ENCODE assay signal across 14 mouse cellular contexts in genomic region chr1:58952526-58952925, GRCm38 (mm10). TPM values are rescaled to one million over a fixed set of nuclear protein-coding genes. Genes with fewer than 3 reads are reported as not detected.
DNase-seq lines count a peak whose midpoint lies in the region; ATAC-seq and TF ChIP-seq lines count a peak whose summit lies in the region.
"Had no signal": no experiment of that assay in that cellular context is flagged by ENCODE, and none has a peak within 500 bp of the region (broad histone marks: within the 10 kb centered on the region; RNA-seq: fewer than 3 reads in every experiment).

No protein-coding gene starts in this region.

- H3K36me3 ChIP-seq in embryonic facial prominence, embryonic 12.5 days = no peaks in the 10 kb centered on the region
- H3K36me3 ChIP-seq in liver, embryonic 13.5 days = peaks cover 27% of the 10 kb centered on the region
- H3K36me3 ChIP-seq: hindbrain, embryonic 12.5 days had no signal

- no peak overlapping the region for H3K4me3 ChIP-seq in bone marrow, adult 2 months (replicated peaks; ENCODE audit: control insufficient read depth, low read depth, low read length)
- no peak overlapping the region for H3K4me3 ChIP-seq in embryonic facial prominence, embryonic 12.5 days
- no peak overlapping the region for H3K4me3 ChIP-seq in liver, embryonic 13.5 days (replicated peaks)
- H3K4me3 ChIP-seq: hindbrain, embryonic 12.5 days; megakaryocyte, embryonic 14.5 days had no signal

- DNase-seq in kidney, adult 11 months = peak; percentile 4
- DNase-seq in kidney, postnatal 10 days = no peak
- DNase-seq in liver, embryonic 13.5 days = no peak
- no peak for DNase-seq in frontal cortex, postnatal 25 days (ENCODE audit: low spot score in 2 of 2)
- no peak for DNase-seq in lung, postnatal 4 days
- DNase-seq: adrenal gland, postnatal 36 days; cerebellum, adult 8-10 months; lung, adult 18-20 months; retina, postnatal 1 day; thymus, postnatal 36 days had no signal

- no peaks in the 10 kb centered on the region for H3K9me3 ChIP-seq in embryonic facial prominence, embryonic 12.5 days
- no peaks in the 10 kb centered on the region for H3K9me3 ChIP-seq in liver, embryonic 13.5 days (replicated peaks)
- H3K9me3 ChIP-seq: hindbrain, embryonic 12.5 days; megakaryocyte, embryonic 14.5 days had no signal

- no peak for ATAC-seq in embryonic facial prominence, embryonic 12.5 days (ENCODE audit: insufficient number of reproducible peaks, insufficient read depth, low FRiP score, low TSS enrichment)
- no peak for ATAC-seq in liver, embryonic 13.5 days (ENCODE audit: low read depth)

- H3K27me3 ChIP-seq in embryonic facial prominence, embryonic 12.5 days = no peaks in the 10 kb centered on the region
- no peaks in the 10 kb centered on the region for H3K27me3 ChIP-seq in liver, embryonic 13.5 days
- H3K27me3 ChIP-seq: hindbrain, embryonic 12.5 days; megakaryocyte, embryonic 14.5 days had no signal

- no peak for TF ChIP-seq POLR2A in bone marrow, adult 2 months (IDR thresholded peaks at IDR 0.05; ENCODE audit: borderline replicate concordance, control insufficient read depth, low read depth, low read length)

- H3K4me1 ChIP-seq in bone marrow, adult 2 months (ENCODE audit: control insufficient read depth, insufficient read depth, low read length) = peaks cover 17% of the 10 kb centered on the region
- H3K4me1 ChIP-seq in embryonic facial prominence, embryonic 12.5 days = peaks cover 38% of the 10 kb centered on the region
- H3K4me1 ChIP-seq in liver, embryonic 13.5 days (replicated peaks) = peaks cover 87% of the 10 kb centered on the region

- 86% methylated on average over 5 of the region's 5 CpGs for WGBS in bone marrow, adult 2 months
- WGBS in embryonic facial prominence, embryonic 12.5 days = 49% methylated on average over 5 of the region's 5 CpGs
- WGBS in liver, embryonic 13.5 days (ENCODE audit: insufficient replicate concordance) = 82% methylated on average over 5 of the region's 5 CpGs

- peak overlapping the region; percentile 67 for H3K27ac ChIP-seq in bone marrow, adult 2 months (ENCODE audit: control insufficient read depth, insufficient read depth, low read depth, low read length, poor library complexity)
- H3K27ac ChIP-seq in embryonic facial prominence, embryonic 12.5 days = 0 out of 2 replicates have a peak overlapping the region, but pooled peaks have one; percentile 47
- H3K27ac ChIP-seq in liver, embryonic 13.5 days = peak overlapping the region; percentile 97
- H3K27ac ChIP-seq: hindbrain, embryonic 12.5 days had no signal

- TF ChIP-seq CTCF in bone marrow, adult 2 months (IDR thresholded peaks at IDR 0.05; ENCODE audit: control insufficient read depth, insufficient read depth, low read length) = no peak

- H3K9ac ChIP-seq in embryonic facial prominence, embryonic 12.5 days = no peak overlapping the region
- peak overlapping the region; percentile 74 for H3K9ac ChIP-seq in liver, embryonic 13.5 days
- H3K9ac ChIP-seq: hindbrain, embryonic 12.5 days had no signal

- no peak overlapping the region for H3K4me2 ChIP-seq in embryonic facial prominence, embryonic 12.5 days (replicated peaks)
- H3K4me2 ChIP-seq in liver, embryonic 13.5 days = peak overlapping the region; percentile 62
- H3K4me2 ChIP-seq: hindbrain, embryonic 12.5 days had no signal

RNA-seq across cellular contexts. Expression of gene Trak2, which starts 20.7 kb away (rescaled TPM):
- polyA plus RNA-seq in bone marrow, adult 2 months (2011; ENCODE audit: insufficient read depth, insufficient read length, low replicate concordance, missing spikeins) = 87.3 and 99.9 TPM in 2 replicates
- 12.6 and 13.5 TPM in 2 replicates for polyA plus RNA-seq in embryonic facial prominence, embryonic 12.5 days (2016; fragmentation: Nextera tagmentation; extraction: Ambion mirVana)
- polyA plus RNA-seq in liver, embryonic 13.5 days (2015; fragmentation: Nextera tagmentation; extraction: Ambion mirVana) = 41.5 and 58.7 TPM in 2 replicates

RNA-seq across cellular contexts. Expression of gene Stradb, which starts 20.8 kb away (rescaled TPM):
- 36.5 and 64.4 TPM in 2 replicates for polyA plus RNA-seq in bone marrow, adult 2 months (2011; ENCODE audit: insufficient read depth, insufficient read length, low replicate concordance, missing spikeins)
- polyA plus RNA-seq in embryonic facial prominence, embryonic 12.5 days (2016; fragmentation: Nextera tagmentation; extraction: Ambion mirVana) = 28.8 and 30.8 TPM in 2 replicates
- polyA plus RNA-seq in liver, embryonic 13.5 days (2015; fragmentation: Nextera tagmentation; extraction: Ambion mirVana) = 41.0 and 44.8 TPM in 2 replicates

Comparison
In these comparisons a context has a peak if more than half of its experiments do, and no peak if none do; other contexts are left out.
1. H3K27ac ChIP-seq: peak in every context shown above with its lines; median percentile 97 in liver, embryonic 13.5 days; 67 in bone marrow, adult 2 months; 47 in embryonic facial prominence, embryonic 12.5 days.